ENCODE assay signal across 8 mouse cellular contexts in the genomic region with DNA sequence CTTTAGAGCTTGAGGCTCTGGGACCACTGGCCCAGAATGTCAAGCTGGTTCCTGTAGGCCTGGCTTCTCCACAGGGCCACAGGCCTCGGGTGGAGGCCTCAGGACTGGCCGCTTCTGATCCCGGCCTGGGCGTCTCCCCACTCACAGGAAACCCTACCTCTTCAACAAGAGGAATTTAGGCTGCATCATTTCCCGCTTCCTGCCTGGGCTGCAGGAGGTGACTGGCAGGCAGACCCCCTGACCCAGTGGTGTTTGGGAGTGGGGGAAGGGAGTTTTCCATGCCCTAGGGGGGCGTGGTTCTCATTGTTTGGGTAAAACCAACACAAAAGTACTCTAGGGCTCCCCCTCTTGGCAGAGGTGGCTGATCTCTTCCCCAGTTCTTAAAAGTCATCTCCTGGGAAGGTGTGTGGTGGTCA. TPM values are rescaled to one million over a fixed set of nuclear protein-coding genes. Genes with fewer than 3 reads are reported as not detected.
A peak's percentile ranks its signal among the peaks of the same experiment; 100 is the strongest.
DNase-seq lines count a peak whose midpoint lies in the region; ATAC-seq and TF ChIP-seq lines count a peak whose summit lies in the region.

No protein-coding gene starts in this region.

- TF ChIP-seq EP300 in lung, postnatal 0 days (IDR thresholded peaks at IDR 0.05), result peak; percentile 91

- H3K9ac ChIP-seq in lung, postnatal 0 days (replicated peaks; ENCODE audit: low read depth), result peak overlapping the region; percentile 19; the same call in 1 of the 2 replicates
- 0 out of 2 replicates have a peak overlapping the region, but pooled peaks have one; percentile 36 for H3K9ac ChIP-seq in stomach, embryonic 16.5 days (ENCODE audit: low read length)

- H3K4me2 ChIP-seq in lung, postnatal 0 days (replicated peaks; ENCODE audit: low read depth, low read length), result 0 out of 2 replicates have a peak overlapping the region, but pooled peaks have one; percentile 5
- H3K4me2 ChIP-seq in stomach, embryonic 16.5 days (ENCODE audit: low read depth, low read length), result 0 out of 2 replicates have a peak overlapping the region, but pooled peaks have one; percentile 1

- peaks cover 72% of the 10 kb centered on the region for H3K4me1 ChIP-seq in heart, embryonic 10.5 days
- peaks cover 22% of the 10 kb centered on the region for H3K4me1 ChIP-seq in lung, postnatal 0 days (ENCODE audit: insufficient read depth, low read depth, low read length)
- H3K4me1 ChIP-seq in stomach, embryonic 16.5 days (ENCODE audit: control insufficient read depth, insufficient read depth, low read length), result peaks cover 46% of the 10 kb centered on the region

- peak; percentile 61 for TF ChIP-seq CTCF in lung, postnatal 0 days (IDR thresholded peaks at IDR 0.05)

- 20% methylated on average over 6 of the region's 6 CpGs for WGBS in heart, embryonic 10.5 days
- 22% methylated on average over 6 of the region's 6 CpGs for WGBS in lung, postnatal 0 days
- WGBS in stomach, embryonic 16.5 days, result 19% methylated on average over 6 of the region's 6 CpGs

- no peaks in the 10 kb centered on the region for H3K27me3 ChIP-seq in heart, embryonic 10.5 days (ENCODE audit: insufficient read depth, poor library complexity, severe bottlenecking)
- no peaks in the 10 kb centered on the region for H3K27me3 ChIP-seq in lung, postnatal 0 days (replicated peaks; ENCODE audit: insufficient read depth, low read length)
- H3K27me3 ChIP-seq in stomach, embryonic 16.5 days (ENCODE audit: control insufficient read depth, insufficient read depth, low read length), result no peaks in the 10 kb centered on the region

- peak; percentile 50 for DNase-seq in left cerebral cortex, postnatal 4 days
- no peak for DNase-seq in left cerebral cortex, adult 18-20 months (ENCODE audit: low spot score in 2 of 2)
- DNase-seq in cerebellum, adult 9-10 months, result peak; percentile 77
- DNase-seq in heart, embryonic 10.5 days (ENCODE audit: low spot score), result peak; percentile 89
- DNase-seq in kidney, adult 8-10 months, result peak; percentile 76 to 78
- DNase-seq in lung, postnatal 0 days (ENCODE audit: low spot score), result peak; percentile 89
- no peak for DNase-seq in layer of hippocampus, postnatal 14 days (ENCODE audit: low spot score in 2 of 2)

- intact Hi-C loops in left cerebral cortex, postnatal 4 days (cut with DNase I), result no loop called here

- peak; percentile 72 for ATAC-seq in lung, postnatal 0 days
- ATAC-seq in stomach, embryonic 16.5 days (ENCODE audit: insufficient read depth, low FRiP score), result no peak

- H3K9me3 ChIP-seq in heart, embryonic 10.5 days, result no peaks in the 10 kb centered on the region
- no peaks in the 10 kb centered on the region for H3K9me3 ChIP-seq in lung, postnatal 0 days (ENCODE audit: low read length)
- H3K9me3 ChIP-seq in stomach, embryonic 16.5 days (replicated peaks; ENCODE audit: control insufficient read depth, low read length), result no peaks in the 10 kb centered on the region

- H3K36me3 ChIP-seq in heart, embryonic 10.5 days, result peaks cover 35% of the 10 kb centered on the region
- H3K36me3 ChIP-seq in lung, postnatal 0 days (ENCODE audit: insufficient read depth, low read length), result peaks cover 16% of the 10 kb centered on the region; the same call in 1 of the 2 replicates
- 0 out of 2 replicates have a peak, but pooled peaks cover 11% of the 10 kb centered on the region for H3K36me3 ChIP-seq in stomach, embryonic 16.5 days (ENCODE audit: control insufficient read depth, insufficient read depth, low read length)

- peak overlapping the region; percentile 37 for H3K4me3 ChIP-seq in heart, embryonic 10.5 days
- no peak overlapping the region for H3K4me3 ChIP-seq in lung, postnatal 0 days (ENCODE audit: low read depth, low read length)
- no peak overlapping the region for H3K4me3 ChIP-seq in stomach, embryonic 16.5 days (replicated peaks; ENCODE audit: low read length)

- peak overlapping the region; percentile 88 for H3K27ac ChIP-seq in heart, embryonic 10.5 days
- peak overlapping the region; percentile 91 for H3K27ac ChIP-seq in lung, postnatal 0 days (ENCODE audit: low read length)
- peak overlapping the region; percentile 69 for H3K27ac ChIP-seq in stomach, embryonic 16.5 days (ENCODE audit: low read length)

RNA-seq across cellular contexts. Expression of gene Git1, which starts 4.0 kb away (rescaled TPM):
- total RNA-seq in left cerebral cortex, postnatal 4 days (2021), result 100 to 1,000 TPM; 150 to 151 TPM
- total RNA-seq in left cerebral cortex, adult 18-20 months (2021), result 100 to 1,000 TPM; 282 to 319 TPM
- polyA plus RNA-seq in heart, embryonic 10.5 days (2016; fragmentation: Nextera tagmentation; extraction: Ambion mirVana), result 9.0 and 11.9 TPM in 2 replicates
- polyA plus RNA-seq in lung, postnatal 0 days (2015; fragmentation: Nextera tagmentation; extraction: Ambion mirVana), result 12.3 and 12.6 TPM in 2 replicates
- polyA plus RNA-seq in stomach, embryonic 16.5 days (2015; fragmentation: Nextera tagmentation; extraction: Ambion mirVana), result 7.9 and 9.1 TPM in 2 replicates
- total RNA-seq in layer of hippocampus, postnatal 14 days (2021), result 100 to 1,000 TPM; 164 to 177 TPM

RNA-seq across cellular contexts. Expression of gene Ankrd13b, which starts 7.9 kb away (rescaled TPM):
- 100 to 1,000 TPM; 216 to 217 TPM for total RNA-seq in left cerebral cortex, postnatal 4 days (2021)
- total RNA-seq in left cerebral cortex, adult 18-20 months (2021), result 10 to 100 TPM; 80.5 to 82.5 TPM
- polyA plus RNA-seq in heart, embryonic 10.5 days (2016; fragmentation: Nextera tagmentation; extraction: Ambion mirVana), result 2.5 and 3.5 TPM in 2 replicates
- 1.9 and 2.2 TPM in 2 replicates for polyA plus RNA-seq in lung, postnatal 0 days (2015; fragmentation: Nextera tagmentation; extraction: Ambion mirVana)
- 2.4 and 2.8 TPM in 2 replicates for polyA plus RNA-seq in stomach, embryonic 16.5 days (2015; fragmentation: Nextera tagmentation; extraction: Ambion mirVana)
- 100 to 1,000 TPM; 122 TPM for total RNA-seq in layer of hippocampus, postnatal 14 days (2021)

RNA-seq across cellular contexts. Expression of gene Abhd15, which starts 17.6 kb away (rescaled TPM):
- under 1 TPM; 0.50 to 0.54 TPM for total RNA-seq in left cerebral cortex, postnatal 4 days (2021)
- 1 to 10 TPM in 1 of 2 experiments, under 1 TPM in 1; 0.77 to 1.3 TPM for total RNA-seq in left cerebral cortex, adult 18-20 months (2021)
- polyA plus RNA-seq in heart, embryonic 10.5 days (2016; fragmentation: Nextera tagmentation; extraction: Ambion mirVana), result 1.6 and 1.9 TPM in 2 replicates
- 4.1 and 4.3 TPM in 2 replicates for polyA plus RNA-seq in lung, postnatal 0 days (2015; fragmentation: Nextera tagmentation; extraction: Ambion mirVana)
- polyA plus RNA-seq in stomach, embryonic 16.5 days (2015; fragmentation: Nextera tagmentation; extraction: Ambion mirVana), result 3.2 and 4.2 TPM in 2 replicates
- 1 to 10 TPM; 1.9 to 2.4 TPM for total RNA-seq in layer of hippocampus, postnatal 14 days (2021)

RNA-seq across cellular contexts. Expression of gene Trp53i13, which starts 18.4 kb away (rescaled TPM):
- 1 to 10 TPM; 5.8 TPM for total RNA-seq in left cerebral cortex, postnatal 4 days (2021)
- 1 to 10 TPM; 4.1 to 4.5 TPM for total RNA-seq in left cerebral cortex, adult 18-20 months (2021)
- 25.2 and 30.2 TPM in 2 replicates for polyA plus RNA-seq in heart, embryonic 10.5 days (2016; fragmentation: Nextera tagmentation; extraction: Ambion mirVana)
- polyA plus RNA-seq in lung, postnatal 0 days (2015; fragmentation: Nextera tagmentation; extraction: Ambion mirVana), result 27.4 and 32.9 TPM in 2 replicates
- 25.1 and 25.5 TPM in 2 replicates for polyA plus RNA-seq in stomach, embryonic 16.5 days (2015; fragmentation: Nextera tagmentation; extraction: Ambion mirVana)
- 1 to 10 TPM; 5.8 to 6.7 TPM for total RNA-seq in layer of hippocampus, postnatal 14 days (2021)

RNA-seq across cellular contexts. Expression of gene Gm10392, which starts 21.6 kb away (rescaled TPM):
- total RNA-seq in left cerebral cortex, postnatal 4 days (2021), result not detected
- not detected for total RNA-seq in left cerebral cortex, adult 18-20 months (2021)
- polyA plus RNA-seq in heart, embryonic 10.5 days (2016; fragmentation: Nextera tagmentation; extraction: Ambion mirVana), result 0.11 TPM in 1 of 2 replicates, not detected in the other
- polyA plus RNA-seq in lung, postnatal 0 days (2015; fragmentation: Nextera tagmentation; extraction: Ambion mirVana), result 0.07 and 0.13 TPM in 2 replicates
- polyA plus RNA-seq in stomach, embryonic 16.5 days (2015; fragmentation: Nextera tagmentation; extraction: Ambion mirVana), result 0.17 TPM in 1 of 2 replicates, not detected in the other
- total RNA-seq in layer of hippocampus, postnatal 14 days (2021), result not detected

Comparison
In these comparisons a context has a peak if more than half of its experiments do, and no peak if none do; other contexts are left out.
1. DNase-seq: peak in left cerebral cortex, postnatal 4 days (single experiment), cerebellum, adult 9-10 months (single experiment), heart, embryonic 10.5 days (single experiment), kidney, adult 8-10 months (2 of 2) and lung, postnatal 0 days (single experiment); none in left cerebral cortex, adult 18-20 months (0 of 2) and layer of hippocampus, postnatal 14 days (0 of 2).
2. Peak in every context shown above with its lines, with median percentiles within 50 percentile points of each other: H3K27ac ChIP-seq.